Mouse (Mus musculus) forebrain, embryonic 14.5 days (tissue): ENCODE measurements at regions not wholly inside any gene's neighbourhood (a gene's known extent, or its start where the extent isn't known, plus 50 kb on each side); places are given as distances from the start of the nearest gene placed in this dataset.

Source experiments
- ATAC-seq: fragments of 200-750 bp; cut with Nextera tagmentation; 2 replicates; pipeline ENCODE4 v1.8.0; 2017; ENCODE audit warnings: mild to moderate bottlenecking, moderate library complexity
- DNase-seq: peaks from one replicate; pipeline ENCODE4 v3.0.0-alpha.2; 2015; ENCODE audit warnings: low spot score
- H3K27ac ChIP-seq: fragments of 300-500 bp; sonication (generic); 2 replicates; pipeline ENCODE4 v1.5.1; 2014; ENCODE audit warnings: low read depth, mild to moderate bottlenecking, control low read depth, low read length, moderate library complexity
- H3K27me3 ChIP-seq: fragments of 300-500 bp; sonication (generic); replicated peaks from 2 replicates; pipeline ENCODE4 v1.6.1; 2014; ENCODE audit warnings: low read length, control low read depth, mixed read lengths; ENCODE audit not compliant: control insufficient read depth, insufficient read depth
- H3K36me3 ChIP-seq: fragments of 300-500 bp; sonication (generic); 2 replicates; pipeline ENCODE4 v1.6.1; 2014; ENCODE audit warnings: low read length, control low read depth; ENCODE audit not compliant: control insufficient read depth, insufficient read depth
- H3K4me1 ChIP-seq: fragments of 300-500 bp; sonication (generic); 2 replicates; pipeline ENCODE4 v1.6.1; 2014; ENCODE audit warnings: antibody characterized with exemption, low read length, control low read depth; ENCODE audit not compliant: control insufficient read depth, insufficient read depth
- H3K4me2 ChIP-seq: fragments of 300-500 bp; sonication (generic); 2 replicates; pipeline ENCODE4 v1.6.1; 2014; ENCODE audit warnings: mild to moderate bottlenecking, control low read depth, low read length
- H3K4me3 ChIP-seq: fragments of 300-500 bp; sonication (generic); 2 replicates; pipeline ENCODE4 v1.5.1; 2014; ENCODE audit warnings: low read depth, low read length, control low read depth
- H3K9ac ChIP-seq: fragments of 300-500 bp; sonication (generic); 2 replicates; pipeline ENCODE4 v1.6.1; 2014; ENCODE audit warnings: mild to moderate bottlenecking, low read length, control low read depth, moderate library complexity
- H3K9me3 ChIP-seq: fragments of 300-500 bp; sonication (generic); replicated peaks from 2 replicates; pipeline ENCODE4 v1.6.1; 2016; ENCODE audit warnings: low read length, control low read depth, mixed read lengths; ENCODE audit not compliant: control insufficient read depth
- WGBS: fragments of 180-500 bp; shearing (Covaris S2); extraction: QIAGEN DNeasy Blood & Tissue Kit; methylation state at CpG from one replicate; pipeline ENCODE4 v1.1.7; 2014; 5-methylcytosine and 5-hydroxymethylcytosine counted together

DNA sequence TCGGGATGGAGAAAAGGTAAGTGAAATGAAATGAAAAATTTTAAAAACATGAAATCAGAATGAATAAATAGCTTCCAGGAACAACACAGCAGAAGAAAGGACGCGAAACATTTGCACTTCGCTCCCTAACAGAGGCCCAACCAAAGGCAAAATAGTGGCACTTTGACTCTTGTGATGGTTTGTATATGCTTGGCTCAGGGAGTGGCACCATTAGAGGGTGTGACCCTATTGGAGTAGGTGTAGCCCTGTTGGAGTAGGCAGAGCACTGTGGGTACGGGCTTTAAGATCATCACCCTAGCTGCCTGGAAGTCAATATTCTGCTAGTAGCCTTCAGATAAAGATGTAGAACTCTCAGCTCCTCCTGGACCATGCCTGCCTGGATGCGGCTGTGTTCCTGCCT, 154.0 kb upstream of the Fam78b start:
- no peak overlapping the region for H3K4me2 ChIP-seq
- no peak overlapping the region for H3K27ac ChIP-seq
- H3K9me3 ChIP-seq: no peaks in the 10 kb centered on the region
- no peak for ATAC-seq
- no peaks in the 10 kb centered on the region for H3K36me3 ChIP-seq
- 97% methylated on average over 6 of the region's 6 CpGs for WGBS
- H3K9ac ChIP-seq: no peak overlapping the region
- DNase-seq: no peak
- peaks cover 13% of the 10 kb centered on the region; the same call in 1 of the 2 replicates for H3K4me1 ChIP-seq
- H3K4me3 ChIP-seq: no peak overlapping the region
- no peaks in the 10 kb centered on the region for H3K27me3 ChIP-seq

DNA sequence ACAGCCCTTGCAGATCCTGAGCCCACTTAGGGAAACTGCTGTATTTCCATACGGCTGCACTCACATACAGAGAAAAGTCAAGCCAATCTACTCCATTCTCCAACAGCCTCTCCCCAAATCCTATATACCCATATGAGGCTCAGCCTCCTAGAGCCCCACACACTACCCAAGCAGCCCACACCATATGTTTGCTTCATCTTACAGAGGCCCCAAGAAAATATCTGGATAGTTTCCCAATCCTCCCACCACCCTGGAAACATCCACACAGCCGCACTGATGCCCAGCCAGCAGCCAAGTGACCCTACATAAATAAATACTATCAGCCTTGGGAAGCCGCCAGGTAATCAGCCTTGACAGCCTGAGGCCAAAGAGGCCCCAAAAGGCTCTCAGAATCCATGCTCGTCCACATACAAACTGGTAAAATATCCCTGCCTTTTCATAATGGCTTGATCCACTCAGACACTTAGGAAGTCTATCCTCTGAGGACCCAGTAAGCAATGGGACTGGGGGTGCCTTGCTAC, 153.1 kb upstream of the Fam78b start:
- peaks cover 7% of the 10 kb centered on the region; the same call in 1 of the 2 replicates for H3K4me1 ChIP-seq
- no peak for ATAC-seq
- H3K27ac ChIP-seq: no peak overlapping the region
- no peak overlapping the region for H3K4me2 ChIP-seq
- no peaks in the 10 kb centered on the region for H3K9me3 ChIP-seq
- H3K36me3 ChIP-seq: no peaks in the 10 kb centered on the region
- H3K27me3 ChIP-seq: no peaks in the 10 kb centered on the region
- H3K4me3 ChIP-seq: no peak overlapping the region
- 64% methylated on average over 4 of the region's 4 CpGs for WGBS
- H3K9ac ChIP-seq: no peak overlapping the region
- no peak for DNase-seq

DNA sequence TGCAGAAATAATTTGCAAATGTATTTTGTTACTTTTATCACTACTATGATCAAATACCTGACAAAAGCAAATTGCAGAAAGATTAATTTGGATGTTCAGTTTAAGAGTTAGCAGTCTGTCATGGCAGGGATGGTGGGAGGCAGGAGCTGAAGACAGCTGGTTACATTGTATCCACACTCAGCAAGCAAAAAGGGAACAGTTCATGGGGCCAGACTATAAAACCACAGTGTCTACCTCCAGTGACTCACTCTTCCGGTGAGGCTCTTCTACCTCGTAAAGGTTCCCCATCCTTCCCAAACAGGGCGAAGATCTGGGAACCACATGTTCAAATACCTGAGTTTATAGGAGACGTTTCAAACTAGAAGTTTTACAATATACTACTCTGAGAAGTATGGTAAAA, 145.2 kb upstream of the Fam78b start:
- ATAC-seq (no peak), DNase-seq (no peak)
- Histone ChIP-seq H3K4me1 (no peaks in the 10 kb centered on the region), H3K4me3 (no peak overlapping the region), H3K4me2 (no peak overlapping the region), H3K36me3 (no peaks in the 10 kb centered on the region), H3K27ac (no peak overlapping the region), H3K9ac (no peak overlapping the region), H3K9me3 (no peaks in the 10 kb centered on the region), H3K27me3 (no peaks in the 10 kb centered on the region)
- 94% methylated on average over 4 of the region's 4 CpGs for WGBS

DNA sequence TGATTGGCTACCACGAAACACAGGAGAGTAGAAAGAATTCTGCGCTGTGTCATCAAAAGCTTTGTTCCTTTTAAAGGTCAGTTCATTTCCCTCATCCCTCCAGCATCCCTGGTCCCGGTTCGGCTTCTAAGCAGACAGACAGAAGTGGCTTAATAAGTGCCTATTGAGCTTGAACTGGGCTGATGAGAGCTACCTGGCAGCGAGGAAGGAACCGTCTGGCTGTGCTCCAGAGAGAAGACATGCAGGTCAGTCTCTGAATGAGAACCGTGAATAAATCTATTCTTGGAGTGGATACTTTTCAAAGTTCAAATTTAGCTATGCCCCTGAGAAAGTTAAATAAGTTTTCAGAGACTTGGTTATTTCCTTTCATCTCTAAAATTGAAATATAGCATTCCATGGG, 135.0 kb upstream of the Fam78b start:
- Histone ChIP-seq H3K4me2 (no peak overlapping the region), H3K9ac (no peak overlapping the region), H3K36me3 (no peaks in the 10 kb centered on the region), H3K4me1 (no peaks in the 10 kb centered on the region), H3K27me3 (no peaks in the 10 kb centered on the region), H3K9me3 (no peaks in the 10 kb centered on the region), H3K27ac (no peak overlapping the region), H3K4me3 (no peak overlapping the region)
- ATAC-seq (no peak), DNase-seq (no peak)
- whole genome bisulfite sequencing: 74% methylated on average over 7 of the region's 7 CpGs

DNA sequence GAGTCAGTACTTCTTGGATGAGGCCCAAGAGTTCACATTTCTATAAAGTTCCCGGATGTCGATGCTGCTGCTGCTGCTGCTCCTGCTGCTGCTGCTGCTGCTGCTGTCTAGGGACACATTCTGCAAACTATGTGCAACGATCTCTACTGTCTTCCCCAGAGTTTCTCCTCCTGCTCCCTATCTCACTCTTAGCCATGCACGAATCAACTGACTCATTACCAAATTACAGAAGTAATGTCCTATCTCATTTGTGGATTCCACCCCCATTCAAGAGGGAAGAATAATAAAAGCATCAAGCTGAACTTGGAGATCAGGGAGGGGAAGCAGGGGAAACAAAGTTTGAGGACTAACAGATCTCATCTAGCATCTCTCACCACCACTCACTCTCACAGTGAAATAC, 130.0 kb upstream of the Fam78b start:
- Histone ChIP-seq H3K36me3 (no peaks in the 10 kb centered on the region), H3K9me3 (no peaks in the 10 kb centered on the region), H3K27ac (no peak overlapping the region), H3K4me2 (no peak overlapping the region), H3K4me1 (no peaks in the 10 kb centered on the region), H3K27me3 (no peaks in the 10 kb centered on the region), H3K9ac (no peak overlapping the region), H3K4me3 (no peak overlapping the region)
- 85% methylated on average over 4 of the region's 4 CpGs for WGBS
- no peak for DNase-seq
- ATAC-seq: no peak

DNA sequence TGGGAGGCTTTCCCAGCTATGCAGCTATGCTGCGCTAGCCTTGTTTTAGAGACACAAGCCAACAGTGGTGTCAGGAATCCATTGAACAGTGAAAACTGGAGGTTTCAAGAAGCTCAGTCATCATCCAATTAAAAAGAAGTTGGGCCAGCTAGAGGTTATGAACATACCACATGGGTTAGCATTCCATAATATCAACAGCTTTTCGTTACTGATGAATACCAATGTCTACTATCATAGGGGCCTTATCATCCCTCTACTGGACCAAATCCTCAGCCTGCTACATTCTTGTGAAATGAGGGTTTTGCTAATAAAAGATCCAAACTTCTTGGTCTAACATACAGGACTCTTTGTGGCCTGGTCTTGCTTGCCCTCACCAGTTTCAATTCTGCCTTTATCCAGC, 124.8 kb upstream of the Fam78b start:
- ATAC-seq (no peak), DNase-seq (no peak)
- H3K4me3 ChIP-seq: no peak overlapping the region
- H3K27me3 ChIP-seq: no peaks in the 10 kb centered on the region
- WGBS: 88% methylated on average over 2 of the region's 2 CpGs
- no peaks in the 10 kb centered on the region for H3K4me1 ChIP-seq
- H3K9me3 ChIP-seq: no peaks in the 10 kb centered on the region
- H3K36me3 ChIP-seq: no peaks in the 10 kb centered on the region
- H3K27ac ChIP-seq: no peak overlapping the region
- H3K9ac ChIP-seq: no peak overlapping the region
- no peak overlapping the region for H3K4me2 ChIP-seq

DNA sequence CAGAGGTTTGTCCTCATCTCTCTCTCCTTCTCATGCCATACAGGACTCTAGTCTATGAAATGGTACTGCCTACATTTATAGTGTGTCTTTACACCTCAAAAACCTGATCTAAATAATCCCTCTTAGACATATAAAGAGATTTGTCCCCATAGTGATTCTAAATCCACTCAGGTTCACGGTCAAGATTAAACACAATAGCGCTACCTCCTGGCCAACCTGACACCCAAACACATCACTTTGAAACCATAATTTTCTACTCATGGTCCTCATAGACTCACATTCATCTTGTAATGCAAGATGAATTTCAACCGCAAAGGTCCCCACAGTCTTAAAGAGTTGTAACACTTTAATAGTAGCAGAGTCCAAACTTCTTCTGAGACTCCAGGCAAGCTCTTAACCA, 118.0 kb upstream of the Fam78b start:
- no peak overlapping the region for H3K27ac ChIP-seq
- H3K4me2 ChIP-seq: no peak overlapping the region
- 84% methylated on average over 3 of the region's 3 CpGs for WGBS
- H3K4me3 ChIP-seq: no peak overlapping the region
- no peaks in the 10 kb centered on the region for H3K9me3 ChIP-seq
- ATAC-seq: no peak
- no peak overlapping the region for H3K9ac ChIP-seq
- no peaks in the 10 kb centered on the region for H3K36me3 ChIP-seq
- no peaks in the 10 kb centered on the region for H3K4me1 ChIP-seq
- no peak for DNase-seq
- H3K27me3 ChIP-seq: no peaks in the 10 kb centered on the region

DNA sequence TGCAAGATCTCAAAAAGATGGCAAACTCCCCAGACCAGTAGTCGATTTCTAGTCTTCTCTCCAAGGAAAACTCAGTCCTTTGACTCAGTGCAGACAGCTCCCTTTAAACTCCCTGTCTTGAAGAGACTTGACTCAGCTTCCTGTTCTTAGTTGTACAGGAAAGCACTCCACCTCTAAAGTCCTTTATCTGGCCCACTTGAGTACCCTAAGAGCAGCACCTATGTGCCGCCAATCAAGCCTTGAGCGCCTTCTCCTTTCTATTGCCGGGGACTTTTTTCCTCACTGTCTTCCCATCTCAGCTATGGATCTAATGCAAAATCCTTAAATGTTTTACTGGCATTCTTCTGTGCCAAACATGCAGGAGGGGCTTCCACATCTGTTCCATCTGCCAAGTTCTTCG, 105.3 kb upstream of the Fam78b start:
- Histone ChIP-seq H3K27me3 (no peaks in the 10 kb centered on the region), H3K9ac (no peak overlapping the region), H3K4me3 (no peak overlapping the region), H3K36me3 (no peaks in the 10 kb centered on the region), H3K4me2 (no peak overlapping the region), H3K9me3 (no peaks in the 10 kb centered on the region), H3K27ac (no peak overlapping the region), H3K4me1 (0 out of 2 replicates have a peak, but pooled peaks cover 5% of the 10 kb centered on the region)
- ATAC-seq: no peak
- no peak for DNase-seq
- WGBS: 89% methylated on average over 5 of the region's 5 CpGs

DNA sequence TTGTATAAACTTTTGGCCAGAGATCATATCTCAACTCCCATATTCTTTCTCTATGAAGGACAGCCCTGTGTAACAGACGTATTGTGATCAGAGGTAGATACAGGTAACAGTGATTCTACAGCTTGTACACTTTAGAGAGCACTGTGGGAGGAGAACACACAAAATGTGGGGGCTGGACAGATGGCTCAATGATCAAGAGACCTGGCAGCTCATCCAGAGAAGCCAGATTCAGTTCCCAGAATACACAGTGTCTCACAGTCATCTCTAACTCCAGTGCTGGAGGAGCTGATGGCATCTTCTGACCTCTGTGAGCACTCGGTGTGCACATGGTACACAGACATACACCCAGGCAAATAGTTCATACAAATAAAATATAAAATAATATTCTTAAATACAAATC, 102.5 kb upstream of the Fam78b start:
- Histone ChIP-seq H3K4me1 (0 out of 2 replicates have a peak, but pooled peaks cover 7% of the 10 kb centered on the region), H3K27ac (no peak overlapping the region), H3K27me3 (no peaks in the 10 kb centered on the region), H3K9me3 (no peaks in the 10 kb centered on the region), H3K4me2 (no peak overlapping the region), H3K9ac (no peak overlapping the region), H3K36me3 (no peaks in the 10 kb centered on the region), H3K4me3 (no peak overlapping the region)
- ATAC-seq: no peak
- DNase-seq: no peak
- whole genome bisulfite sequencing: 94% methylated on average over 2 of the region's 2 CpGs
